Mouse (Mus musculus) liver, adult (tissue): Measurements from ENCODE around the gene Tcf19.

ENCODE experiments used
- GATA4 ChIP-seq: IDR thresholded peaks from 2 replicates; pipeline ENCODE4 v1.6.1; 2014; ENCODE audit warnings: mild to moderate bottlenecking, low read length; ENCODE audit not compliant: insufficient replicate concordance

Tcf19 gene

GRCm38 (mm10) chr17:35516652-35517500 lies at the start of gene Tcf19, which contains the start of gene Cchcr1:
Gene Tcf19 (minus strand): TSS chr17:35516824.
Gene Cchcr1 (plus strand): TSS chr17:35517100.
- TF ChIP-seq GATA4 = no peak

GRCm38 (mm10) chr17:35558216-35558615 lies 41.6 kb upstream of the Tcf19 start:
- TF ChIP-seq GATA4 = no peak

- TF ChIP-seq GATA4 = no peak
Measured at GRCm38 (mm10) chr17:35557351-35557750, 40.7 kb upstream of the Tcf19 start.

- TF ChIP-seq GATA4 = no peak
Measured at GRCm38 (mm10) chr17:35556812-35557211, 40.2 kb upstream of the Tcf19 start.

- no peak for TF ChIP-seq GATA4
Measured at GRCm38 (mm10) chr17:35556186-35556765, 39.7 kb upstream of the Tcf19 start.

- no peak for TF ChIP-seq GATA4
Measured at GRCm38 (mm10) chr17:35554761-35555397, 38.3 kb upstream of the Tcf19 start.

GRCm38 (mm10) chr17:35554321-35554720 lies 37.7 kb upstream of the Tcf19 start:
- no peak for TF ChIP-seq GATA4

GRCm38 (mm10) chr17:35551881-35552414 lies 35.3 kb upstream of the Tcf19 start, which contains the start of gene Cdsn:
Gene Cdsn (plus strand): TSS chr17:35552128.
- TF ChIP-seq GATA4 = no peak

- TF ChIP-seq GATA4 = no peak
Measured at GRCm38 (mm10) chr17:35550871-35551270, 34.2 kb upstream of the Tcf19 start.

GRCm38 (mm10) chr17:35550143-35550494 lies 33.5 kb upstream of the Tcf19 start:
- no peak for TF ChIP-seq GATA4

GRCm38 (mm10) chr17:35549437-35550142 lies 33.0 kb upstream of the Tcf19 start:
- TF ChIP-seq GATA4 = no peak

- TF ChIP-seq GATA4 = no peak
Measured at GRCm38 (mm10) chr17:35548636-35549035, 32.0 kb upstream of the Tcf19 start.

GRCm38 (mm10) chr17:35547465-35547864 lies 30.8 kb upstream of the Tcf19 start:
- TF ChIP-seq GATA4 = no peak

- TF ChIP-seq GATA4 = no peak
Measured at GRCm38 (mm10) chr17:35544680-35545079, 28.1 kb upstream of the Tcf19 start.

GRCm38 (mm10) chr17:35544001-35544400 lies 27.4 kb upstream of the Tcf19 start:
- no peak for TF ChIP-seq GATA4
